Mouse (Mus musculus): ENCODE measurements around the gene Plxdc2.

- TF ChIP-seq POLR2A (IDR thresholded peaks at IDR 0.05; ENCODE audit: extremely low read depth, insufficient read depth, low read length) = no peak
- no peak for TF ChIP-seq CTCF (IDR thresholded peaks at IDR 0.05; ENCODE audit: low read depth, low read length)
Observed at GRCm38 (mm10) chr2:16795283-16795682, 439.2 kb downstream of the Plxdc2 start.

Data from liver, adult 2 months (tissue).